Mouse (Mus musculus): ENCODE results near the gene Fam186a.
"Not testable (repeated sequence)": the region's sequence is repeated elsewhere in the genome, so short reads cannot be mapped to it uniquely, and the experiment has no call there.

Gene Fam186a

DNA sequence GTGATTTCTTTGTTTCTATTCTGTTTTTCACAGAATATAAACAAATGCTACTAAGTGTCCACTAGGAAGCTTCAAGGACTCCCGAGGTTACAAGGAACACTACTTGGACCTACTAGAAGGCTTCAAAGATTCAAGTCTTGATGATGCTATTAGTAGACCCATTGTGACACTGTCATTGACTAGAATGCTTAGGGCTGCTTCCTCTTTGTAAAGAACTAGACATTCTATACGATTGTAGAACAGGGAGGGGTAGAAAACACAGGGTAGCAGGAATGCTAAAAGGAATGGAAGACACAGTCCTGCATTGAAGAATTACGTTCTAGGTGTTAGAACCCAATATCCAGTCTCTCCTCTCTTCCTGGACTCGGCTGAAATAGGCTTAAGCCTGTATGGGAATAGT, at the start of gene Fam186a:
Fam186a (minus strand) TSS at position 101 of the 400 bp plus-strand sequence.
- DNase-seq = no peak

DNA sequence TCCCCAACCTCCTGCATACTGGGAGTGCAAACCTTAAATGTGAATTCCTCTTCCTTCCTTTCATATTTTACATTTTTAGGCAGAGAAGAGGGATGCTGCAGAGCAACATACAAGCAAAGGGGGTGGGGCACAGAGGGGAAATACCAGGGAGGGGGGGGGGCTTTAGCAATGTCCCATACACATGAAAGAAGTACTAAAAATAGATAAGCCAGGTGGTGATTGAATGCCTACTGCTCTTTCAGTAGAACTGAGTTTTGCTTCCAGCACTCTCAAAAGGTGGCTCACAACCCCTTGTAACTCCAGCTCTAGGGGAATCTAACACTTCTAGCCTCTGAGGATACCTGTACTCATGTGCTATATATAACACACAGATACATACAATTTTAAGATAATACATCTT, 39.3 kb upstream of the Fam186a start:
- DNase-seq = no peak

DNA sequence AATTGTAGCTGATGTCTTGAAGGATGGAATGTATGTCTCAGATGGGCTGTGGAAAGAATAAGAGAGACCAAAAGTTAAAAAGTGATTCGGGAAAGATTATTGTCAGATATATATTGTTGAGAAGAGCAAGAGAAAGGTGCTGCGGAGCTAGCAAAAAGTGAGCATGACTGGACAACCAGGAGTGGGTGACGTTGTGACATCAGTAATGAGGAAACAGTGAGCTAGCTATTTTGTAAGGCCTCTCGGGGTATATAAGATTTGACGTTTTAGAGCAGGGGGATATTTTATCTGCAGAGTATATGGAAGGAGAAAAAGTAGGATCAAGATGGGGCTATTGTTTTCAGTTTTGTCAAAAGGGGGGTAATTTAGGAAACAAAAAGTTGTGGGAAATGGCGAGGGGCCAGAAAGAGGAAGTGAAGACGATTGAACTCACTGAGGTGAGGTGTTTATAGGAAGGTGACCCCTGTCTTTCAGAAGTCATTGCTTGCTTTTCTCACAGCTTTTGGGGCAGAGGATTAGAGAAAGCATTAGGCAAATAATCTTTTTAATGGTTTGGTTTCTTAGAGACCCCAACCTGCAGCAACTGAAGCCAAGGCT, 37.9 kb upstream of the Fam186a start:
- DNase-seq = no peak

DNA sequence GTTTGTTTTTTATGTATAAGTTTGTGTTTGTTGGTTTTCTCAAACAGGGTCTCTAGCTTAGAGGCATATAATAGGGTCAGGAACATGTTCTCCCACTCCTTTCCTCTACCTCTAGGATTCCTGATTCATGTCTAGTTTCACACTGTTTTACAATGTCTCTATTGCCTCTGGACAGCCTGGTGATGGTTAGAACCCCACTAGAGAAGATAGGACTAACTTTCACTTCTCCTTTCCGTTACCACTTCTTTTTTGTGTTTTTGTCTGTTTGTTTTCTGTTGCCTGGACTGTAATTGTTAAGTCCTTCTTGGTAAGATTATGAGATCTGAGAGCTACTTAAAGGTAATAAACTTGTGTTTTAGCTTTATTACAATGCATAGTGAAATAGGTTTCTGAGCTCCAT, 32.5 kb upstream of the Fam186a start:
- DNase-seq = no peak

DNA sequence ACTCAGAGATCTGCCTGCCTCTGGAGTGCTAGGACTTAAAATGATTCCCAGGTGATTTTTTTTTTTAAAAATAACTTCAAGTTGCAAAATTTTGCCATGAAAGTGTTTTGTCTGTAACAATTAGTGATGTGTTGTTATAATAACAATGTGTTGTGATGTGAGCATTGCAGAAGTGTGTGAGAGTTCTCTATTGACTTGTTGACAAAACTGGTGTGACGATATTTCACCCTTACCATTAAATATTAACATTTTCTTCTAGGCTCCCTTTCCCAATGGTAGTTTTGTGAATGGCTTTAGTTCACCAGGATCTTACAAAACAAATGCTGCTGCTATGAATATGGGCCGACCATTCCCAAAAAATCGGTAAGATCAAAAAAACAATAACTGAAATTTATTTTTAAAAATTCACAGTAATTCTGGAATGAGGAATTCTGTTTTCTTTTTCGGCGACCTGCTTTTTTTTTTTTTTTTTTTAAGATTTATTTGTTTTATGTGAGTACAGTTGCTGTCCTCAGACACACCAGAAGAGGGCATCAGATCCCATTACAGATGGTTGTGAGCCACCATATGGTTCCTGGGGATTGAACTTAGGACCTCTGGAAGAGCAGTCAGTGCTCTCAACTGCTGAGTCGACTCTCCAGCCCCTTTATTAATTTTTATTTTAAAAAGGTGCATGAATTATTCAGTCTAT, 30.4 kb upstream of the Fam186a start:
- DNase-seq = no peak

DNA sequence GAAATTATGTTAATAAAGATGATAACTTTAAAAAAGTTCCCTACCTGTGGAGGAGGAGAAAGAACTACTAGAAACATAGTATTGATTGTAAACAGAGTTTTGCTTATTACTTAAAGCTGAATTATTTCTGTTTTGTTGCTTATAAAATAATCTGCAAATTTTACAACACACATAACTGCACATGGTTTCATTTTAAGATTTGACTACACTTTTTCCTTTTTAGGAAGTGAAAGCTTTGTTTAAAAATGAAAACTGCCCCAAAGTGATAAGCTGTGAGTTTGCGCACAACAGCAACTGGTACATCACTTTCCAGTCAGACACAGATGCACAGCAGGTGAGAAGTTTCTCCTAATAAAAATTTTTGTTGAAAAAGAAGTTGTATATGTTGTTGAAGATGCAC, 26.2 kb upstream of the Fam186a start:
- no peak for DNase-seq

DNA sequence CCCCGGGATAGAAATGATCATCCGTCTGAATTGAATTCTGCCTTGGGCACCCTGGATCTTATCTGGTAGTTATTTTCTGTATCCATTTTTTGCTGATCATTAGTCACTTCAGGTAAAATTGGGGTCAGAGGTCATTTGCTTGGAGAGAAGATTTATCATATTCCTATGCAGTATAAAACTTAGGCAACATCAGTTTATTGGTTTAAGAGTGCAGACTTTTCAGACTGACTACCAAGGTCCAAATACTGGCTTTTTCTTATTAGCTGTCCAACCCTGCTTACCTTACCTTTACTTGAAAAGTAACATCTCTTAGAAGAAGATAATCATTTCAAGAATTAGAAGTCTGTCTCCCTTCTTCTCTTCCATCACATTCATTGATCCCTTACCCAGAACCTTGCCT, 12.9 kb upstream of the Fam186a start:
- DNase-seq = no peak

DNA sequence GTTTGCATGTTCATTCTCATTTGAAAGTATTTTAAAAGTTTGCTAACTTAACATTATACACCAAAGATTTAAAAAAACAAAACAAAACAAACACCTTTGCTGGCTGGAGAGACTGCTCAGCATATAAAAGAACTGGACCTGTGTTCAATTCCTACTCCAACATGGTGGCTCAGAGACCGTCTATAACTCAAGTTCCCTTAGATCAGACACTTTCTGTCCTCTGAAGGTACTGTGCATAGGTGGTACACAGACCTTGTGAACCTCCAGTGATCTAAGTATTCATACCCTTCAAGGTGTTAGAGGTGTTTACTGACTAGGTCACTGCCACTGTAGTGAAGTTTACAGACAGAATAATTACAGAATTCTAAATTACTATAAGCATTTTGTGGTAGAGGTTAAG, 12.4 kb upstream of the Fam186a start:
- no peak for DNase-seq

DNA sequence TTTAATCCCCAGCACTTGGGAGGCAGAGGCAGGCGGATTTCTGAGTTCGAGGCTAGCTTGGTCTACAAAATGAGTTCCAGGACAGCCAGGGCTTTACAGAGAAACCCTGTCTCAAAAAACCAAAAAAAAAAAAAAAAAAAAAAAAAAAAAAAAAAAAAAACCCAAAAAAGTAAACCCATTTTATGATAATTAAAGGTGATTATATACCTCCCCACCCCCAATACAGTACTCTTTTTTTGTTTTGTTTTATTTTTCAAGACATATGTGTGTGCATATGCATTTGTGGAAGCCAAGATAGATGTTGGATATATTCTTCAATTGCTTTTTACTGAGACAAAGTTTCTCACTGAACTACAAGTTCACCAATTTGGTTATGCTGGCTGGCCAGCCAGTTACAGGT, 9.3 kb upstream of the Fam186a start:
- not testable (repeated sequence) for DNase-seq

DNA sequence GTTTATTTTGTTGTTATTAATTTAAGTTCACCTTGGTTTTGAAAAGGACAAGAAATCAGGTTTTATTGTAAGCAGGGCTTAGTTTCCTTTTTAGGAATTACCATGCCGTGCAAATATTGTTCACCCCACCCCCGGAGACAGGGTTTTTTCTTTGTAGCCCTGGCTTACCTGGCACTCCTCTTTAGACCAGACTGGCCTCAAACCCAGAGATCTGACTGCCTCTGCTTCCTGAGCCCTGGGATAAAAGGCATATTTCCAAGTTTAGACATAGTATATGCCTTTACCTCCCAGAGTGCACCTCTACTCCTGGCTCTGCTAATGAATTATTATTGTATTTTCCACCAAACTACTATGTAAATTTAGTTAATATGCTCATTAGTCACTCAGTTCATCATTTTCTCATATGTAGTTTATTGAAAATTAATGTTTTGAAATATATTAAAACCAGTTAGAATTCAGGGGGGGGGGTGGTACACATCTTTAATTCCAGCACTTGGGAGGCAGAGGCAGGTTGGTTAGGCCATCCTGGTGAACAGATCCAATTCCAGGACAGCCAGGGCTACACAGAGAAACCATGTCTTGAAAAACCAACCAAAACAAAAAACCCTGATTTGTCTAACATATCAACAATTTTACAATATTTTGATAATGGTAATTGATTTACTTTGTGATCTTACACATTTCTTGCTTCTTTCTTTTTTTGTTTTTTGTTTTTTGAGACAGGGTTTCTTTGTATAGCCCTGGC, 7.8 kb upstream of the Fam186a start:
- DNase-seq = no peak

DNA sequence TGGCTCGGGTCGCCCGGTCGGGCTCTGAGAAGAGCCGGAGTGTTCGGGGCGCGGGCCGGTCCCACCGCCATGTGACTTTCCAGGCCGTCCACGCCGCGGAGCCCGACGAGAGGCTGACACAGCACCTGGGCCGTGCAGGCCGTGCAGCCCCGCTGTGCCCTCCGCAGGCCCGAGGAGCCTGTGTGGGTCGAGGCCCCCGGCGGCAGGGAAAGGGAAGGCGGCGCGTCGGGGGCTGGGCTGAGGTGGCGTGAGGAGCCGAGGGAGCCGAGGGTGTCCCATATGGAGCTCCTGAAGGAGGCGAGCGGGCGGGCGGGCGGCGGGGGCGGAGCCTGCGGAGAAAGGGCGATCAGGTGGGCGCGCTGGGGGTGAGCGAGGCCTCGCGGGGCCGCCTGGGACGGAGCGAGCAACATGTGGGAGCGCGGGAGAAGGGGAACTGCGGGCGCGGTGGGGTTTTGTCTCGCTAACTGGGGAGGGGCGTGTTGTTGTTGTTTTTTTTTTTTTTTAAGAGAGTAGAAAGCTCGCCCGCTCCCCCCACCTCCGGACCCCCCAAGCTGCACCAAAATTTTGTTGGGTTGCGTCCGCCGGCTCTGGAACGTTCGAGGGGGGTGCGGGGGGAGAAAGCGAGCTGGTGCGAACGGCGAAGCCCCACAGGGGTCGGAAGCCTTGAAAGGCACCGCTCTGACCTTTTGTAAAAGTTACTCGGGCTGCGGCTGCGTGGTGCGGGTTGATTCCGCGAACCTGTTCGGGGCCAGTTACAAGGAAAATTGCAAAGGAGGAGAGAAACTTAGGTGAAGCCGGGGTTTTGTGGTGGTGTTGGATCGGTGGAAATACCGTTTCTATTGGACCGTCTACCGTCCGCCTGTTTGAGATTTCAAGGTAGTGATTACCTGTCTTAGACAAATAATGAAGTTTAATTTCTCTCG, 6.4 kb upstream of the Fam186a start:
- peak; percentile 56 for DNase-seq

DNA sequence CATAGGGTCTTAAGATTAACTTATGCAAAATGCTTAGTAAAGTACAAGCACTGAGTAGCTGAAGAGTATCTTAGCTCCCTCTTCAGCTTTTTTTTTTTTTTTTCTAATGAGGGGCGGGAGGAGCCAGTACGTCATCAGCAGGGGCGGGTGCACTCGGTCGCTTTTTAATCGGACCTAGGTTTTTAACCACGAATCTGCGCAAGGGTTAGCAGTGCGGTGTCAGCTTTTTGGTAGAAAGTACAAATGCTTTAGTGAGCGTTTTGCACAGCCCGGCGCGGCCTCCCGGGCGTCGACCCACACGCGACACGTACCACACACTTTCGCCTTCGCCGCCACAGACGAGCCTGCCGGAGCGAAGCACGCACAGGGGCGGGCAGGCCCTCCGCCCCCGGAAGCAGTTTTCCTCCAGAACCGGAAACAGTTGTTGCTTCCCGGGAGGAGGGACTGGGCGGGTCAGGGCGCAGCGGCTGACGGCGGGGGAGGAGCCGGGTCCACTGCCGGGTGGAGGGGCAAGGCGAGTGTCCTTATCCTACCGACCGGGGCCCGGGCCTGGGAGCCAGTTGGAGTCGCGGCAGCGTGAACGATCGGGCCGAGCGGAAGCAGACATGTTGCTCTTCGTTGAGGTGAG, 5.6 kb upstream of the Fam186a start:
- DNase-seq = peak; percentile 97

DNA sequence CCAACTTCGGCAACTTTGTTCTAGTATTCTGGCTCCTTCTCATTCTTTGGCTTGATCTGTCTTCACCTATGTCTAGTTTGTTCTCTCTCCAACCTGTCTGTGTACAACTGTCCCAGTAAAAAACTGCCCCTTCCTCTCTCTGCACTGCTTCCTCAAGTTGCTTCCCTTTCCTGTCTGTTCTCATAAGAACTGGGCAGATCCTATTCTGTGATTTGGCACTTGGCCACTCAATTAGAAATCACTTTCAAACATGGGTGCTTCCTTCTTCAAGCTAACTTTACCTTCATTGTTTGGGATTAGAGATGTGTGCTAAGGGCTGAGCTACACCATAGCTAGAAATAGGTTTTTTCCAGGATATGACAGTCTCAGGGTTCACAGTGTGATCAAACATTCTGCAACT, 3.7 kb upstream of the Fam186a start:
- DNase-seq = peak; percentile 32

DNA sequence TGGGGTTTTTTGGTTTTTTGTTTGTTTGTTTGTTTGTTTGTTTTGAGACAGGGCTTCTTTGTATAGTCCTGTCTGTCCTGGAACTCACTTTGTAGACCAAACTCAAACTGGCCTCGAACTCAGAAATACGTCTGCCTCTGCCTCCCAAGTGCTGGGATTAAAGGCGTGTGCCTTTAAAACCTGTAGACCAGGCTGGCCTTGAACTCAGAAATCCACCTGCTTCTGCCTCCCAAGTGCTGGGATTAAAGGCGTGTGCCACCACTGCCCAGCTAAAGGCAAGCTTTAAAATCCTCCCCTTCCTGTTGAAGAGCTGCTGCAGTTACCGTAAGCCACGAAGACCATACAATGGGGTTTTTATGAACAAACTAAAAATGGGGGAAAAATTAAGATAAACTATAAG, 2.9 kb upstream of the Fam186a start, which contains the start of gene Larp4:
Larp4 (plus strand) TSS at position 301 of the 400 bp plus-strand sequence.
- DNase-seq = not testable (repeated sequence)

DNA sequence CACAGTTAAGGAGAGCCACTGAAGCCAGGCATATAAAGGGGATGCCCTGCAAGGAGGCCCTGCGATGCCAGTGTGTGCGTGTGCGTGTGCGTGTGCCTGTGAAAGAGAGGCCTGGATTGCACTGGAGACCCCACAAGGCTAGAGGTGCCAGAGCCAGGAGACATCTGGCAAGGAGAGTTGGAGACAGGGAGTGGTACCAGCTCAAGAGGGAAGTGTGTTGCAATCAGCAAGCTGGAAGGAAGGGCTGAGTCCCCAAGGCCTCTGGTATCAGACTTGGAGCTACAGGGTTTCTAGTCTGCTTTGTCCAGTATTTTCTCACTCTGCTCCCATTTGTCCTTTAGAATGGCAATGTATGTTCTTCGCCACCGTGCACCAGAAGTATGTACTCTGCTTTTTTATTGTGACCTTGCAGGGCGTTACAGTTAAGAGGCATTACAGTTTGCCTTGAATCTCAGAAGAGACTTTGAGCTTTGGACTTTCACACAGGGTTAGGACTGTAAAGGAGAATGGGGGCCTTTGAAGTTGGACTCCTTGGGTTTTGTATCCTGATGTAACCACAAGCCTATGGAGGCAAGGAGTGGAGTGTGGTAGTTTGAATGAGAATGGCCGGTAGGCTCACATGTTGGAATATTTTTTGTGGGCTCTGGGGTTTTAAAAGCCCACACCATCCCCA, 1.6 kb downstream of the Fam186a start:
- DNase-seq = no peak

DNA sequence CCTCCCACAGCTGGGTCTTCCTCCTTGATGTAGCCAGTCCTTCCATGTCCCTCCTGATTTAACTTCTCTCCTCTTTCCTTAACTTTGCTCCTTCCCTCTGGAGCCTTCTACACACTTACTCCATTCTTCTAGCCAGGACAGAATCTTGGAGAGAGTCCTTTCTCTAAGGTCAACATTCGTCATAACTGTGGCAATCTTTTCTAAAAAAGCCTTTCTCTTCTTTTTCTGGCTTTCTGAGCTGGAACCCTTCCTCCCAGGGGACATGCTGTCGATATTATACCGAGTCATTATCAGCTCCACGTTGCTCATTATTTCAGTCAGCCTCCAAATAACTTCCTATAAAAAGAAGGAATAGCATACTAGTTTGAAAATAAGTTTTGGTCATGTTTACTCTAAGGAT, 11.5 kb downstream of the Fam186a start:
- DNase-seq = no peak

DNA sequence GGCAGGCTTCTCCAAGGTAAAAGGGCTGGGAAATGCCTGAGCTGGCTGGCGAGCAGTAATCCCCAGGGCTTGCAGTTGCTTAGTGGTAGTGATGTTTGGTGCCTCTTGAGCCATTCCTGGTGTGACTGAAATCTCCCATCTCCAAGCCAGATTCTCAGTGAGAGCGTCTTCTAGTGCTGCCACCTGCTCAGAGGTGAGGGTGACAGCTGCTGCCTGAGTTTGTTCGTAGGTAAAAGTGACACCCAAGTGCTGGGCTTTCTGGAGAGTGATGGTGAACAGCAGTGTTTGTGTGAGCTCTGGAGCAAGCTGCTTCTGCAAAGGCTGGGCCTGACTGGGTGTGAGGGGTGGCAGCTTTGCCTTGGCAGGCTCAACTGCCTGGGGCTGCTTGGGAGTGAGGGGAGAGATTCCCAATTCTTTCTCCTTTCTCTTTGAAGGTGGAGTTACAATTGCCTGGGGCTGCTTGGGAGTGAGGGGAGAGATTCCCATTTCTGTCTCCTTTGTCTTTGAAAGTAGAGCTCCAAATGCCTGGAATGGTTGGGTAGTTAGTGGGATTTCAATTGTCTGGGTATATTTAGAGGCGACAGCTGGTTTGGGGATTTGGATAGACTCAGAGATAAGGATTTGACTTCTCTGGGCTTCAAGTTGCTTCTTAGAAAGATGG, 25.8 kb downstream of the Fam186a start:
- DNase-seq = no peak

DNA sequence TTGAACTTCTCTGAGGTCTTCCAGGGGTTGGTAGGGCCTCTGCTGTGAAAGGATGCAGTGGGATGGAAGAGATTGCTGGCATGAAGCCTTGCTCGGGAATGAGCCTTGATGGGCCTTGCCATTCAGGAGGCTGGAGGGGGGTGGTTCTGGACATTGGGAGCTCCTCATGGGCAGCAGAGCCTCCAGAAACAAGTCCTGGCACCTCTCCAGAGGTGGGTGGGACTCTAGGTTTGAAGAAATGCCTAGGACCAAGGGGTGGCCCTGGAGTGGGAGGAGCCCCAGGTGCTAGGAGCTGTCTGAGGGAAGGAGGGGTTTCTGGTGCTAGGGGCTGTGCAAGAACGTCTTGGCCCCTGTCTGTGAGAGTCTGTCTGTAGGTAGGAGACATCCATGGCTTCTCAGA, 26.4 kb downstream of the Fam186a start:
- DNase-seq = peak; percentile 12

DNA sequence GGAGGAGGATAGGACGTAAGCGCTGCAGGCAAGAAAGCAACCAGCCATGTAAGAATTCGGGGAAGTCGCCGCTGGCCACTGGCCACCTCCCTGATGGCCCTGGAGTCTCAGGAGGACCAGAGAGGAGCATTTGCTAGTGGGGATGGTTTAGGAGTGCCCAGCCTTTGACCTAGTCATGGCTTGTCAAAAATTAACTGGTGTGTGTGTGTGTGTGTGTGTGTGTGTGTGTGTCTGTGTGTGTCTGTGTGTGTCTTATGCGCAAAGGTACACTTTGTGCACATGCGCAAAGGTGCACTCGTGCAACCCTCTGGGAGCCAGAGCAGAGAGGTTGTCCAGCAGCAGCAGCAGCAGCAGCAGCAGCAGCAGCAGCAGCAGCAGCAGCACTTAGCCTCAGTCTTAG, 29.0 kb downstream of the Fam186a start:
- DNase-seq = no peak

DNA sequence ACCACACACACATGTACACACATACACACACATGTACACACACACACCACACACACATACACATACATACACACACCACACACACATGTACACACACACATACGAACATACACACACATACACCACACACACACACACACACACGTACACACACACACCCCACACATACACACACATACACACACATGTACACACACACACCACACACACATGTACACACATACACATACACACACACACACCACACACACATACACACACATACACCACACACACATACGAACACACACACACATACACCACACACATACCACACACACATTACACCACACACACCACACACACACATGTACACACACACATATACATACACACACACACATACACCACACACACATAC, 30.2 kb downstream of the Fam186a start:
- no peak for DNase-seq

DNA sequence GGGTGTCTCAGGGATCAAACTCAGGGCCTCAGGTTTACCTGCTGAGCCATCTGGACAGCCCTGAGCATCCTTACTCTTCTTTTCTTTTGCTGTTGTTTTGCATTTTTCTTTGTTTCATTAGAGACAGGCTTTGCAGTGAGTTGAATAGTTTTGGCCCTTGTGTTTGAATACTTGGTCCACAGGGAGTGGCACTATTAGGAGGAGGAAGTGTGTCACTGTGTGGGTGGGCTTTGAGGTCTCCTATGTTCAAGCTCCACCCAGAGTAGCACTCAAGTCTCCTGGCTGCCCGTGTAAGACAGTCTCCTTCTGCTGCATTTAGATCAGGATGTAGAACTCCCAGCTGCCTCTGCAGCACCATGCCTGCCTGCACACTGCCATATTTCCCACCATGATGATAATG, 32.4 kb downstream of the Fam186a start:
- DNase-seq = no peak

Data from kidney, postnatal 14 days (tissue).